Mouse (Mus musculus): ENCODE data around the gene Plekhn1.

Gene Plekhn1

DNA sequence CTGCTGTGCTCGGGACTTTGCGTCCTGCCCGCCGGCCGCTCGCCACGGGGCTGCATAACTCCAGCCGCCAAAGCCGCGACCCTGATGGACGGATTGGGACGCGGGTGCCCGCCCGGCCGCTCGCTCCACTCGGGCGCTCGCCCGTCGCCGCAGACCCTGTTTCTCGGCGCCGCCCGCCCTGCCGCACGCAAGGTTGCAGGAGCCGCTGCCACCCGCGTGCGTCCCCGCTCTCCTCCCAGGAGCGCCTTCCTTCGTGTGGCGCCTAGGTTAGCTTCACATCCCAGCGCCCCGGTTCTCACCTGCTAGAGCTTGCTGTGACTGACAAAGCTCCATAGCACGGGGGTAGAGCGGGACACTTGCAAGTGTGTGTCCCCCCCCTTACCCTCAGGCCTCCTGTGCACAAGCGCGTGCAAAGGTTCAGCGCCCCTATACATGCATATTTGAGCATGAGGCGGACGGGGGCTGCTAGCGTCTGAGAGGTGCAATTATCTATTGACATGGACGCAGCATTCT, at the start of gene Plekhn1:
Plekhn1 (minus strand) TSS at position 157 of the 513 bp plus-strand sequence.
- DNase-seq (ENCODE audit: low spot score in 2 of 2) = peak; percentile 57 to 66

GRCm38 (mm10) chr4:156255078-156255839, 20.6 kb upstream of the Plekhn1 start, which contains the start of gene Samd11:
Gene Samd11 (minus strand): TSS chr4:156255657.
- no peak for DNase-seq (ENCODE audit: low spot score in 2 of 2)

DNA sequence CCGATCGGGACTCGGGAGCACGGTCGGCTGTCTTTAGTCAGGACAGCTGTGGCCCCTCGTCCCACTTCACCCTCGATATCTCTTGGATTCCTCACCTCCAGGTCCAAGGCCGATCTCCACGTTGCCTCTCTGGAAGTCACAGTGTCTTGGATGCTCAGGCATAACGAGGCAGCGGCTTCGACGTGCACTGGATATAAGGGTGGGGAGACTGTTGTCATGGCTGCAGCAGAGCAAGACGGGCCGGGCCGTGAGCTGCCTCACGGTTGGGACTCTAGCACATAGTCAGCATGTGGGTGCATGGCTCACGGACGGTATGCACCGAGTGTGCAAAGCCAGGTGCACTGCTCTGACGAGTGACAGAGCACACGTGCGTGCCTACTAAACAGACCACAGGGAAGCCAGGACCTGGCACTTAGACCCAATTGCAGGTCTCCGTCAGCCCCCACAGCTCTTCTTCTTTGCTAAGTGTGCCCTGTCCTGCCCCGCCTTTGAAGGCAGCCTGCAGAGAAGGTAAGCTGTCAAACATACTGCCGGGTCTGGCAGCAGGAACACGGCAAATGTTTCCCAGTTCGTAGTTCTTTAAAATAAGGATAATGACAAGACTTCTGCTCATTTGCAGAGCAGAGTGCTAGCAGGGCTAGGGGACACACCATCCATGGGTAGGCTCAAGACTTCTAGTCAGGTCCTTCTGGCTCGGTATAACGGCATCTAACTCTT, 19.9 kb upstream of the Plekhn1 start:
- DNase-seq (ENCODE audit: low spot score in 2 of 2) = no peak

DNA sequence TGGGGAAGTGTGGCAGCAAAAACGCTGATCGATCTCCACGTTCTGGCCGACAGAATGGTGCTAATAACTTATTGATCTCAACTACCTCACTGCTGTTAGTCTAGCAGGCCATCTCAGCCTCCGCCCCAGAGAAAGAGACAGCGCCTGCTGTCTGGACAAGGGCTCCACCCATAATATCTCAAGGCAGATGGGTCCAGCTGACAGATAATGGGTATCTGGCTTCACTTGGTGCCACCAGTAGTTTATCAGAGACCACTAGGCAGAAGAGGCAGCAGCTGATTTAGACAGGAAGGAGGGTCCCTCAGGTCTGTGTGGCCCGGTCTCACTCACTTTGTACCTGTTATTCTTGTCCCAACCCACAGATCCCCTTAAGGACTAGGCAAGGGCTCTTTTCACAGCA, 18.4 kb upstream of the Plekhn1 start:
- DNase-seq (ENCODE audit: low spot score in 2 of 2) = no peak

GRCm38 (mm10) chr4:156252619-156253018, 18.0 kb upstream of the Plekhn1 start:
- no peak for DNase-seq (ENCODE audit: low spot score in 2 of 2)

DNA sequence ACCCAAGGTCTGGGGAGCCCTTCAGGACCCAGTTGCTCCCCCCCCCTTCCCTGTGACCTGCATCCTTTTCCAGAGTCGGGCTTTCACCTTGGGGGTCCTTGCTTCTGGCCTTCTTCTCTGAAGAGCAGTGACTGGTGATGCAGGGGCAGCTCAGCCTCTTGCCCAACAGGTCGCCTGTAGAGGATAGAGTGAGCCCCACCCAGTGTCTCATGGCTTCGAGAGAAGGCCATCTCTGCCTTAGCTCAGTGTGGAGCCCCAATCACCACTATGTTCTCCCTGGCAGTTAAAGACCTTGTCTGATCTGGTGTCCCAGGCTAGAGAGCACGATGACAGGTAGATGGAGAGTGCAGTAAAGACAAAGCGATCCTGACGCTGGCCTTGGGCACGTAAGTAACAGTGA, 17.5 kb upstream of the Plekhn1 start:
- no peak for DNase-seq (ENCODE audit: low spot score in 2 of 2)

DNA sequence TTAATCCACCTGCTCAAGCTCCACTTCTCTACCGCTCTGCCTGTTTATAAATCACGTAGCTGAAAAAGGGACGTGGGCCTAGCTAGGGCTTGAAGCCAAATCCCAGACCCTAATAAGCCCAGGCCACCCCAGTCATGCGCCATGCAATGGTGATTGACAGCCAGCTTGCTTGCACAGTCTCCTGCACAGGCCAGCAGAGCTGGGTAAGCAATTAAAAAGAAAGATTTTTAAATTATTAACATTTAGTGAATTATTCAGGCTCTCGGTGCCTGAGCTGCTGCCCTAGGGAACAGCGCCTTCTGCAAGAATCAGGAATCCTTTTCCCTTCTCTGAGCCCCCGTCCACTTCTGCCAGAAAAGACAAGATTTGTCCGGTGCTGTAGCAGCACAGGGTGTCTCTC, 16.4 kb upstream of the Plekhn1 start:
- no peak for DNase-seq (ENCODE audit: low spot score in 2 of 2)

- no peak for DNase-seq (ENCODE audit: low spot score in 2 of 2)
Measured at GRCm38 (mm10) chr4:156249567-156249966, 14.9 kb upstream of the Plekhn1 start.

- DNase-seq (ENCODE audit: low spot score in 2 of 2) = no peak
Measured at GRCm38 (mm10) chr4:156236651-156237447, 2.2 kb upstream of the Plekhn1 start.

DNA sequence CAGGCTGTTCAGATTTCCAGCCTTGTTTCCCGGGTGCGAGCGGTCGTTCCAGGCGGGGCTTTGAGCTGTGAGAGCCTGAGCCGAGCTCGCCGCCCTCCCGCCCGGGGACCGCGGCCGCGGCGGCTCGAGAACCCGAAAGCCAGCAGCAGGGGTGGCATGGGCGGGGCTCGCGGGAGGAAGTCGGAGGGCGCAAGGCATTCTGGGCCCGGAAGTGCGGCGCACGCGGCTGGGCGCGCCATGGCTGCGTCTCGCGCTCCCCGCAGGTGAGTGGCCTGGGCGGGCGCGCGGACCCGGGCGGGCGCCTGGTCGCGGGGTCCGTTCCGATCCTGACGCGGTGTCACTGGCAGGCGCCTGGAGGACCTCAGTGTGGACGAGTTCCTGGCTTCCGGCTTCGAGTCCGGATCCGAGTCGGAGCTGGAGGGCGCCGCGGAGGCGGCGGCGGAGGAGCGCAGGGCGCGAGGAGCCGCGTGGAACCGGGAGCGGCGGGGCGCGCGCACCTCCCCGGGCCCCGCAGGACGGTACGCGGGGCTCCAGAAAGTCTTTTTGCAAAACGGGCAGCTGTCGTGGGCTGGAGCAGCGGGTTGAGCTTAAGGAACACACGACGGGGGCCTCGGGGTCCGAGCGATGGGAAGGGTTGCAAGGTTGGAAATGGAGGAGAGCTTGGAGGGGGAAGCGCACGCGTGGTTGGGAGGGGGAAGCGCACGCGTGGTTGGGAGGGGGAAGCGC, 1.3 kb upstream of the Plekhn1 start, which contains the start of gene Noc2l:
Noc2l (plus strand) TSS at position 203 of the 726 bp plus-strand sequence.
- DNase-seq (ENCODE audit: low spot score in 2 of 2) = peak; percentile 86

GRCm38 (mm10) chr4:156235360-156235770, 708 bp upstream of the Plekhn1 start:
- DNase-seq (ENCODE audit: low spot score in 2 of 2) = no peak

- DNase-seq (ENCODE audit: low spot score in 2 of 2) = no peak
Measured at GRCm38 (mm10) chr4:156234021-156234501, 596 bp downstream of the Plekhn1 start.

GRCm38 (mm10) chr4:156228393-156229024, 6.1 kb downstream of the Plekhn1 start:
- no peak for DNase-seq (ENCODE audit: low spot score in 2 of 2)

- no peak for DNase-seq (ENCODE audit: low spot score in 2 of 2)
Measured at GRCm38 (mm10) chr4:156227752-156228392, 6.8 kb downstream of the Plekhn1 start.

- DNase-seq (ENCODE audit: low spot score in 2 of 2) = no peak
Measured at GRCm38 (mm10) chr4:156224276-156224675, 10.4 kb downstream of the Plekhn1 start.

DNA sequence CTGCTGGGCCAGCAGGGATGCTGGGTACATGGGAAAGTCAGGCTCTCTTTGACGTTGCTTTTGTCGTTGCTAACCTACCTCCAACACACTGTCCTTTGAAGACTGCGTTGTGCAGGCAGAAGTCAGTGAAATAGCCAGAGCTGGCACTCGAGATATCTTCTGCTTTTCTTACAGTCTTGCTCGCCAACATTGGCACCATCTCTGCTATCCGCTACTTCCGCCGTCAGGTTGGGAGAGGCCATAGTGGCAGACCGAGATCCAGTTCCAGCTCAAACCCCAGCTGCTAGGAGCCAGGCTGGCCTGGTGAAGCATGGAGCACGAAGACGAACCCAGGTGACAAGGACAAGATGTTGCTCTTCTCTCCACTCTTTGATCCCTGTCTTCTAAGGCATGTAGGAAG, 14.7 kb downstream of the Plekhn1 start:
- DNase-seq (ENCODE audit: low spot score in 2 of 2) = no peak

GRCm38 (mm10) chr4:156217838-156218237, 16.8 kb downstream of the Plekhn1 start:
- no peak for DNase-seq (ENCODE audit: low spot score in 2 of 2)

GRCm38 (mm10) chr4:156217022-156217669, 17.5 kb downstream of the Plekhn1 start:
- no peak for DNase-seq (ENCODE audit: low spot score in 2 of 2)

DNA sequence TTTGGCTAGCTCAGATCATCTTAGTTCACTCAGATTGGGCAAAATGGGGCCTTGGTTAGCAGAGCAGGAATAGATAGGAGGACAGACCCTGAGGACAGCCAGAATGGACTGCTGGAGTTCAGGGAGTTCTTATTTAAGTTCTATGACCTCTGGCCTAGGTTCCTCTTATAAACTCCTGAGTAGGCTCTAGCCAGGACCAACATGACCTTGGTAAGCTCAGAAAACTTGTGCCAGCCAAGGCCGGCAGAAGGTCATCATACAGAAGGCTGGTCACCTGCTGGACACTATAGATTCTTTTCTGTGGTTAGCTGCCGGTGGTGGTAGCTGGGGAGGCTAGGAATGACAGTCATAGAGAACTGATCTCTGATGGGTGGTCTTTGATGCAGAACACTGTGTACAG, 18.5 kb downstream of the Plekhn1 start:
- no peak for DNase-seq (ENCODE audit: low spot score in 2 of 2)

DNA sequence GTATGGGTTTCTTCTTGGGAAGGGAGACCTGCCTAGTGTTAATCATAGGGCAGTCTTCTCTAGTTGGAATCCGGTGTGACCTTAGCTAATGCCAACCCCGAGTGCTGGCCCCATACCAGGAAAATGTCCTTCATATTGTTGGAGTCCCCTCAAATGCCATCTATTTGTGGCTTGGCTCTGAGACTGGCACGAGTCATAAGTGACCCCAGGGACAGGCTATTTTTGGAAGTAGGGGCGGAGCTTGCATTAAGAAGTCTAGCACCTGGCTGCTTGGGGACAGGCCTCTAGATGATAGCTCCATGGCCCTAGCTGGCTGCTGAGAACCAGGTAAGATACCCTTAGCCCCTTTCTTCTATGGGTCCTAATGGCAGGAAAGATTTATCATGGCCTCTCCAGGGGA, 19.0 kb downstream of the Plekhn1 start, which contains the start of gene Perm1:
Perm1 (plus strand) TSS at position 220 of the 400 bp plus-strand sequence.
- DNase-seq (ENCODE audit: low spot score in 2 of 2) = no peak
